ENCODE assay signal across 23 mouse cellular contexts in genomic region chr1:185128209-185128608, GRCm38 (mm10).
DNase-seq lines count a peak whose midpoint lies in the region; ATAC-seq and TF ChIP-seq lines count a peak whose summit lies in the region.
"Had no signal": no experiment of that assay in that cellular context is flagged by ENCODE, and none has a peak within 500 bp of the region (broad histone marks: within the 10 kb centered on the region; RNA-seq: fewer than 3 reads in every experiment).

No protein-coding gene starts in this region.

- H3K27ac ChIP-seq in lung, embryonic 14.5 days (ENCODE audit: low read depth): no peak overlapping the region
- H3K27ac ChIP-seq in midbrain, embryonic 11.5 days (ENCODE audit: low read depth, low read length): no peak overlapping the region
- no peak overlapping the region for H3K27ac ChIP-seq in midbrain, embryonic 14.5 days (replicated peaks; ENCODE audit: low read depth, low read length)
- H3K27ac ChIP-seq: embryonic facial prominence, embryonic 13.5 days; forebrain, embryonic 13.5 days; forebrain, embryonic 15.5 days had no signal

- no peaks in the 10 kb centered on the region for H3K9me3 ChIP-seq in lung, embryonic 14.5 days (ENCODE audit: low read depth, low read length)
- H3K9me3 ChIP-seq in midbrain, embryonic 11.5 days (ENCODE audit: control insufficient read depth, low read length): no peaks in the 10 kb centered on the region
- no peaks in the 10 kb centered on the region for H3K9me3 ChIP-seq in midbrain, embryonic 14.5 days (ENCODE audit: control insufficient read depth, low read length)
- H3K9me3 ChIP-seq: embryonic facial prominence, embryonic 13.5 days; forebrain, embryonic 13.5 days; forebrain, embryonic 15.5 days; G1E had no signal

- H3K4me2 ChIP-seq in lung, embryonic 14.5 days: no peak overlapping the region
- H3K4me2 ChIP-seq in midbrain, embryonic 11.5 days: no peak overlapping the region
- no peak overlapping the region for H3K4me2 ChIP-seq in midbrain, embryonic 14.5 days (ENCODE audit: low read length)
- H3K4me2 ChIP-seq: embryonic facial prominence, embryonic 13.5 days; forebrain, embryonic 13.5 days; forebrain, embryonic 15.5 days had no signal

- peaks cover 13% of the 10 kb centered on the region; the same call in 1 of the 2 replicates for H3K4me1 ChIP-seq in lung, embryonic 14.5 days (ENCODE audit: insufficient read depth)
- H3K4me1 ChIP-seq in midbrain, embryonic 11.5 days (ENCODE audit: control insufficient read depth, insufficient read depth, low read length): no peaks in the 10 kb centered on the region
- H3K4me1 ChIP-seq in midbrain, embryonic 14.5 days (ENCODE audit: control insufficient read depth, insufficient read depth, low read length): no peaks in the 10 kb centered on the region
- H3K4me1 ChIP-seq: embryonic facial prominence, embryonic 13.5 days; forebrain, embryonic 13.5 days; forebrain, embryonic 15.5 days had no signal

- no peak for DNase-seq in frontal cortex, postnatal 10 days (ENCODE audit: low spot score in 2 of 2)
- peak; percentile 11 for DNase-seq in lung, embryonic 14.5 days
- no peak for DNase-seq in lung, adult 18-20 months
- peak; percentile 31 for DNase-seq in midbrain, embryonic 11.5 days (ENCODE audit: low spot score, missing footprints)
- DNase-seq in midbrain, embryonic 14.5 days: no peak
- DNase-seq in brain, adult 2 months (ENCODE audit: low read depth, low spot score): peak; percentile 45
- no peak for DNase-seq in adrenal gland, adult (ENCODE audit: inconsistent age in 2 of 2, low spot score in 1 of 2)
- DNase-seq: adrenal gland, adult 2 months; adrenal gland, postnatal 10 days; adrenal gland, postnatal 25 days; cerebellum, adult 11-12 months; cerebellum, adult 2 months; cerebellum, adult 9-10 months; cerebellum, postnatal 10 days; cerebellum, postnatal 25 days; forebrain, postnatal 0 days had no signal

- H3K27me3 ChIP-seq in lung, embryonic 14.5 days (ENCODE audit: insufficient read depth, low read length): no peaks in the 10 kb centered on the region
- H3K27me3 ChIP-seq in midbrain, embryonic 11.5 days (ENCODE audit: control insufficient read depth, insufficient read depth, low read length): no peaks in the 10 kb centered on the region
- H3K27me3 ChIP-seq in midbrain, embryonic 14.5 days (ENCODE audit: control insufficient read depth, insufficient read depth, low read length): no peaks in the 10 kb centered on the region
- H3K27me3 ChIP-seq: embryonic facial prominence, embryonic 13.5 days; forebrain, embryonic 13.5 days; forebrain, embryonic 15.5 days had no signal

- WGBS in lung, embryonic 14.5 days: 55% methylated on average over 4 of the region's 4 CpGs
- WGBS in midbrain, embryonic 11.5 days: 86% methylated on average over 4 of the region's 4 CpGs
- WGBS in midbrain, embryonic 14.5 days: 77% methylated on average over 4 of the region's 4 CpGs

- H3K4me3 ChIP-seq in lung, embryonic 14.5 days (ENCODE audit: low read depth, low read length): no peak overlapping the region
- no peak overlapping the region for H3K4me3 ChIP-seq in midbrain, embryonic 11.5 days (ENCODE audit: low read depth, low read length)
- no peak overlapping the region for H3K4me3 ChIP-seq in midbrain, embryonic 14.5 days (replicated peaks; ENCODE audit: low read depth, low read length)
- H3K4me3 ChIP-seq: embryonic facial prominence, embryonic 13.5 days; forebrain, embryonic 13.5 days; forebrain, embryonic 15.5 days had no signal

- peak; percentile 89 for ATAC-seq in frontal cortex, adult (ENCODE audit: low TSS enrichment)
- no peak for ATAC-seq in lung, embryonic 14.5 days (ENCODE audit: insufficient read depth)
- no peak for ATAC-seq in midbrain, embryonic 11.5 days (ENCODE audit: low FRiP score)
- ATAC-seq in midbrain, embryonic 14.5 days (ENCODE audit: low FRiP score, low TSS enrichment): no peak
- ATAC-seq: activated CD4-positive, CD25-positive, alpha-beta regulatory T cell, adult 4 months; forebrain, embryonic 13.5 days; forebrain, embryonic 15.5 days; forebrain, postnatal 0 days; Patski had no signal

- no peaks in the 10 kb centered on the region for H3K36me3 ChIP-seq in lung, embryonic 14.5 days (ENCODE audit: insufficient read depth)
- H3K36me3 ChIP-seq in midbrain, embryonic 11.5 days (ENCODE audit: control insufficient read depth, insufficient read depth, low read length): no peaks in the 10 kb centered on the region
- no peaks in the 10 kb centered on the region for H3K36me3 ChIP-seq in midbrain, embryonic 14.5 days (ENCODE audit: control insufficient read depth, insufficient read depth, low read length)
- H3K36me3 ChIP-seq: embryonic facial prominence, embryonic 13.5 days; forebrain, embryonic 15.5 days; G1E had no signal

- H3K9ac ChIP-seq in lung, embryonic 14.5 days: no peak overlapping the region
- H3K9ac ChIP-seq in midbrain, embryonic 11.5 days (ENCODE audit: low read length): no peak overlapping the region
- no peak overlapping the region for H3K9ac ChIP-seq in midbrain, embryonic 14.5 days (replicated peaks; ENCODE audit: low read length)
- H3K9ac ChIP-seq: embryonic facial prominence, embryonic 13.5 days; forebrain, embryonic 13.5 days; forebrain, embryonic 15.5 days; forebrain, postnatal 0 days had no signal

- TF ChIP-seq CTCF in lung, embryonic 14.5 days (IDR thresholded peaks at IDR 0.05; ENCODE audit: low read depth): no peak

Comparison
In these comparisons a context has a peak if more than half of its experiments do, and no peak if none do; other contexts are left out.
1. DNase-seq: peak in lung, embryonic 14.5 days (single experiment), midbrain, embryonic 11.5 days (single experiment) and brain, adult 2 months (single experiment); none in frontal cortex, postnatal 10 days (0 of 2), lung, adult 18-20 months (0 of 2), midbrain, embryonic 14.5 days (single experiment) and adrenal gland, adult (0 of 2).